Mouse (Mus musculus) heart, postnatal 0 days (tissue): Measurements from ENCODE around the gene Cdc42ep2. TPM values are rescaled to one million over a fixed set of nuclear protein-coding genes. Genes with fewer than 3 reads are reported as not detected.

Source experiments
- ATAC-seq: fragments of 200-750 bp; cut with Nextera tagmentation; 2 replicates; pipeline ENCODE4 v1.8.0; 2017; ENCODE audit warnings: low read depth, moderate number of reproducible peaks, moderate library complexity; ENCODE audit not compliant: insufficient read depth
- DNase-seq: peaks from one replicate; pipeline ENCODE4 v3.0.0-alpha.2; 2016; ENCODE audit warnings: low spot score
- H3K27ac ChIP-seq: fragments of 300-500 bp; sonication (generic); 2 replicates; pipeline ENCODE4 v1.5.1; 2014; ENCODE audit warnings: low read depth, mild to moderate bottlenecking
- H3K27me3 ChIP-seq: fragments of 300-500 bp; sonication (generic); 2 replicates; pipeline ENCODE4 v1.6.1; 2014; ENCODE audit warnings: low read length, mixed read lengths; ENCODE audit not compliant: control insufficient read depth, insufficient read depth
- H3K36me3 ChIP-seq: fragments of 300-500 bp; sonication (generic); replicated peaks from 2 replicates; pipeline ENCODE4 v1.6.1; 2014; ENCODE audit warnings: low read length, mixed read lengths; ENCODE audit not compliant: control insufficient read depth, insufficient read depth
- H3K4me1 ChIP-seq: fragments of 300-500 bp; sonication (generic); 2 replicates; pipeline ENCODE4 v1.6.1; 2014; ENCODE audit warnings: antibody characterized with exemption; ENCODE audit not compliant: control insufficient read depth, insufficient read depth
- H3K4me2 ChIP-seq: fragments of 300-500 bp; sonication (generic); 2 replicates; pipeline ENCODE4 v1.6.1; 2014; ENCODE audit warnings: low read depth, mild to moderate bottlenecking, low read length, moderate library complexity
- H3K4me3 ChIP-seq: fragments of 300-500 bp; sonication (generic); 2 replicates; pipeline ENCODE4 v1.5.1; 2014; ENCODE audit warnings: low read depth, low read length
- H3K9ac ChIP-seq: fragments of 300-500 bp; sonication (generic); replicated peaks from 2 replicates; pipeline ENCODE4 v1.6.1; 2014; ENCODE audit warnings: low read depth, low read length, mixed read lengths
- H3K9me3 ChIP-seq: fragments of 300-500 bp; sonication (generic); replicated peaks from 2 replicates; pipeline ENCODE4 v1.6.1; 2016; ENCODE audit warnings: low read length; ENCODE audit not compliant: control insufficient read depth
- CTCF ChIP-seq: IDR thresholded peaks from 2 replicates; pipeline ENCODE4 v1.5.1; 2016; ENCODE audit warnings: antibody characterized with exemption, control low read depth, low read depth
- EP300 ChIP-seq: IDR thresholded peaks from 2 replicates; pipeline ENCODE4 v1.6.1; 2016; ENCODE audit warnings: antibody characterized with exemption, low read depth
- WGBS: fragments of 180-500 bp; shearing (Covaris S2); extraction: QIAGEN DNeasy Blood & Tissue Kit; methylation state at CpG from one replicate; pipeline ENCODE4 v1.1.7; 2014; 5-methylcytosine and 5-hydroxymethylcytosine counted together
- polyA plus RNA-seq: library from polyadenylated mRNA; unstranded; fragments of >200 nt; fragmentation: Nextera tagmentation; extraction: Ambion mirVana; gene quantifications from 2 replicates; pipeline ENCODE4 v1.2.1, GENCODE M21; 2015
- total RNA-seq: library from RNA; depleted of rRNA; stranded (reverse); fragments of >200 nt; gene quantifications from 2 replicates; pipeline ENCODE4 v1.2.3, GENCODE M21; 2014; ENCODE audit warnings: low replicate concordance

The Cdc42ep2 gene
- total and polyA plus RNA-seq, 2 experiments from 2014 or later, result 8.8 to 17.4 TPM

DNA sequence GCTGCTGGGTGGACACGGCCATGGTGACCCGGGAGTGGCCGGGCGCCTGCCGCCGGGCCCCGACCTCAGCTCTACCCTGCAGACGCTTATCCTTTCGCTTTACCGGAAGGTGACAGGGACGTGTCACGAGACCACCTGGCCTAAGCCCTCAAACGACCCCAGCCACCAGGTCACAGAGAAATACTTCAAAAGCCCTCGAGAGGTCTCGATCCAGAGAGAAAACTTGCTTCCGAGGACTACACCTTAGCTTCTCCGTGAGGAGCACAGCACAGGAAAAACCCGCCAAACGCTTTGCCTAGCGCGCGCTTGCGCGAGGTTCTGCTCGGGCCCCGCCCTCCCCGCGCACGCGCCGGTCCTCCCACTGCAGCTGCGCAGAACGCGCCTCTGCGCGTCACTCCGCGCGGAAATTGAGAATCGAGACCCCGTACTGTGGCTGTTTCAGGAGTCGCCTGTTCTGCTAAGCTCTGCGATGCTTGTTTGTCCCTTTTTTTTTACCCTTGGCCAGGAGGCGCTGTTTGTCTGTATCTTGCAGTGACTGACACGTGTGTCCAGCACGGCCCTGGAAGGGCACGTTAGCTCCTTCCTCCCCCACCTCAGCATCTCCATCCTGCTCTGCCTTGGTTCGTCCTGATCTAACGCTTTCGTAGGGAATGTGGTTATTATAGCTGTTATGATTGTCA is 39.4 kb upstream of the Cdc42ep2 start, which contains the start of gene Pola2:
TSS of gene Pola2 (minus strand) at position 320 of the 680 bp plus-strand sequence.
- H3K36me3 ChIP-seq, result peaks cover 2% of the 10 kb centered on the region; the same call in 1 of the 2 replicates
- ATAC-seq, result peak; percentile 86
- peak within 1 kb of the TSS; percentile 86 for H3K4me2 ChIP-seq
- H3K4me3 ChIP-seq, result peak within 1 kb of the TSS; percentile 61
- peak; percentile 88 for DNase-seq
- H3K9ac ChIP-seq, result peak within 1 kb of the TSS; percentile 60
- H3K27me3 ChIP-seq, result no peaks in the 10 kb centered on the region
- H3K27ac ChIP-seq, result peak within 1 kb of the TSS; percentile 28; the same call in 1 of the 2 replicates
- TF ChIP-seq EP300 (no peak), CTCF (no peak)
- WGBS, result under 1% methylated on average over 50 of the region's 50 CpGs
- peaks cover 9% of the 10 kb centered on the region; the same call in 1 of the 2 replicates for H3K4me1 ChIP-seq
- H3K9me3 ChIP-seq, result no peaks in the 10 kb centered on the region

DNA sequence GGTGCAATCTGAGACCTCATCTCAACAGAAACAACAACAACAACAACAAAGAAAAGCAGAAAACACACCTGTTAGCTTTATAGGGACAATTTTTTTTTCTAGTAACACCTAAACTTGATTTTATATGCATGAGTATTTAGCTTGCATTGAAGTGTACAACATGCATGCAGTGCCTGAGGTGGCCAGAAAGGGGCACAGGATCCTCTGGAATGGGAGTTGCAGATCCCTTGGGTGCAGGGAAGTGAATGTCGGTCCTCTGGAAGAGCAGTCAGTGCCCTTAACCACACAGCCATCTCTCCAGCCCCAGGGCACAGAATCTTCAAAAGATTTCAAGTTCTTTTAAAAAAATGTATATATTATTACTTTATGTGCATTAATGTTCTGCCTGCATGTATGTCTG is 38.0 kb upstream of the Cdc42ep2 start:
- no peaks in the 10 kb centered on the region for H3K9me3 ChIP-seq
- H3K36me3 ChIP-seq, result peaks cover 15% of the 10 kb centered on the region; the same call in 1 of the 2 replicates
- peak overlapping the region; percentile 61; the same call in 1 of the 2 replicates for H3K4me3 ChIP-seq
- no peaks in the 10 kb centered on the region for H3K27me3 ChIP-seq
- H3K4me1 ChIP-seq, result peaks cover 9% of the 10 kb centered on the region; the same call in 1 of the 2 replicates
- ATAC-seq, result no peak
- no peak overlapping the region for H3K27ac ChIP-seq
- H3K4me2 ChIP-seq, result peak overlapping the region; percentile 86; the same call in 1 of the 2 replicates
- H3K9ac ChIP-seq, result 0 out of 2 replicates have a peak overlapping the region, but pooled peaks have one; percentile 60
- 32% methylated on average over 1 of the region's 1 CpGs for WGBS
- DNase-seq, result no peak
- TF ChIP-seq EP300 (no peak), CTCF (peak; percentile 20; the same call in 1 of the 2 replicates)

DNA sequence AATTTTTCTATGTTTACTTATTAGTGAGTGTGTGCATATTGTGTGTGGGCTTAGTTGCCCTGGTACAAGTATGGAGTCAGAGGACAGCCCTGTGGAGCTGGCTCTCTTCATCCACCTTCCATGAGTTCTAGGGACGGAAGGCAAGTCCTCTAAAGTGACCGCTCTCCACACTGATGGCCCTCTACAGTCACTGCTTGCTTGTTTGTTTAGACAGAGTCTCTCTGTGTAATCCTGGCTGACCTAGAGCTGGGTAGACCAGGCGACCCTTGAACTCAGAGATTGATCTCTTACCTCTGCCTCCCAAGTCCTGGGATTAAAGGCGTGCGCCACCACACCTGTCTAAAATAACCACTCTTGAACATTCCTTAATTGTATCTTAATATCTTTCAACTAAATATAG is 32.8 kb upstream of the Cdc42ep2 start:
- ATAC-seq (no peak), DNase-seq (no peak)
- no peak for TF ChIP-seq CTCF
- TF ChIP-seq EP300, result no peak
- Histone ChIP-seq H3K4me2 (no peak overlapping the region), H3K27me3 (no peaks in the 10 kb centered on the region), H3K9me3 (no peaks in the 10 kb centered on the region), H3K27ac (no peak overlapping the region), H3K4me1 (peaks cover 20% of the 10 kb centered on the region), H3K4me3 (no peak overlapping the region), H3K9ac (no peak overlapping the region), H3K36me3 (peaks cover 18% of the 10 kb centered on the region; the same call in 1 of the 2 replicates)
- WGBS, result 87% methylated on average over 5 of the region's 5 CpGs

DNA sequence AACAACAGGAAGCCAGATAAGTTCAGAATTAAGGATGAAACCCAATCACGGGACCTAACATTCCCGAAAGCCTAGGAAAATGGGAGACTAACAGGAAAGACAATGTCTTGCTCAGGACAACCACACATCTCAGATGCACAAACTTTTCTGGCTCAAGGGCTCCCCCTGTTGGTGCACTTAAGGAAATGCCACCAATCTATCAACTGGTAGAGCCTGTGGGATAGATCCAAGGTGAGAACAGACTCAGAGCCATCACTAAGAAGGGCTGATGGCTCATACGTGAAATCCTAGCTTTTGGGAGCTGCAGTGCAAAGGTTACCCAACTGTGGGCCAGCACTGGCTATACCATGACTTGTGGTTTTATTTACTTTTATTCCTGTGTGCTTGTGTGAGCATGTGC is 32.1 kb upstream of the Cdc42ep2 start:
- H3K27ac ChIP-seq, result peak overlapping the region; percentile 71; the same call in 1 of the 2 replicates
- no peak overlapping the region; the same call in 1 of the 2 replicates for H3K4me2 ChIP-seq
- peaks cover 26% of the 10 kb centered on the region for H3K4me1 ChIP-seq
- TF ChIP-seq EP300 (no peak), CTCF (peak; percentile 94)
- H3K9ac ChIP-seq, result no peak overlapping the region
- no peaks in the 10 kb centered on the region for H3K9me3 ChIP-seq
- ATAC-seq (peak; percentile 59), DNase-seq (peak; percentile 88)
- H3K4me3 ChIP-seq, result no peak overlapping the region
- WGBS, result 5% methylated on average over 3 of the region's 3 CpGs
- H3K27me3 ChIP-seq, result no peaks in the 10 kb centered on the region
- peaks cover 18% of the 10 kb centered on the region; the same call in 1 of the 2 replicates for H3K36me3 ChIP-seq

DNA sequence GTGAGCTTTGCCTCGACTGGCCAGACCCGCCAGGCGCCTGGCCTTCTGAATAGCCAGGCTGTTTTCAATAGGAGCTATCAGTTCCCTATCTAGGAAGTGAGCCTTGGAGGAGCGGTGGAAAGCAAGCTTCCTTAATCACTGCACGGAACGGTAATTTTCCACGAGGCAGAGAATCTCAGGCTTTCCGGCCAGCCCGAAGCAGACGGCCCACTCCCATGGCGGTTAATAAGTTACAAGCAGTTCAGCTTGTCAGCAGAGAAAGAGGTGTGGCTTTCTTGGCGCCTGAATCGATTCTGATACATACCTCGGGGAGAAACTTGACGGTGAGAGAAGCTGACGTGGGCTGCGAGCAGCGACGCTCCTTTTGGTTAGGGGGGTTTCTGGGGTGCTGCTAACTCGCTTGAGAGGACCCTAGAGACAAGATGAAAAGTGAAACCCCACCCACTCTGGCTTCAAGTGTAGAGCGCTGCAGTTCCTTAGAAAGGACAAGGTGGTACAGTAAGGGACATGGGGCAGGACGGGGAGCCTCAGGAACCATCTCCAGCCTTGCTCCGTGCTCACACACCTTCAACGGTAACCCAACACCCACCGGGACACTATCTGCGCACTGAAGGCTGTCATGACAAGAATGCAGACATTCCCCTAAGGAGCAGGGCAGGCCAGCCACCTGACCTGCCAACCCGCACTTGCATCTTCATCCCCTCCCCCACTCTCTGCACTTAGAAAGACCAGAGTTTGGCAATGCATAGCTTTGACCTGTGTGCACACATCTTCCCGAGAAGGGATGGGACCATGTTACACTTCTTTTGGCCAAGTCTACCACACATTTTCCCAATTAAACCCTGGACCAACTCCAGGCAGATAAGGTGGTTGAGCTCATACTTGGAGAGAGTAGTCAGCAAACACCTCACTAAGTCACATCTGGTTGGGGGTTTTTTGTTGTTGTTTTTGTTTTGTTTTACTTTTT is 31.4 kb upstream of the Cdc42ep2 start:
- 0 out of 2 replicates have a peak, but pooled peaks have one; percentile 21 for ATAC-seq
- Histone ChIP-seq H3K4me1 (peaks cover 33% of the 10 kb centered on the region), H3K27ac (peak overlapping the region; percentile 71), H3K36me3 (peaks cover 18% of the 10 kb centered on the region; the same call in 1 of the 2 replicates), H3K4me3 (peak overlapping the region; percentile 21), H3K9me3 (no peaks in the 10 kb centered on the region), H3K9ac (peak overlapping the region; percentile 26; the same call in 1 of the 2 replicates), H3K27me3 (no peaks in the 10 kb centered on the region), H3K4me2 (peak overlapping the region; percentile 48)
- peak; percentile 56 for DNase-seq
- no peak for TF ChIP-seq EP300
- TF ChIP-seq CTCF, result no peak
- WGBS, result 49% methylated on average over 28 of the region's 28 CpGs
